Mouse (Mus musculus) CH12.LX (cell line): ENCODE data around the gene Gm7982. TPM values are rescaled to one million over a fixed set of nuclear protein-coding genes. Genes with fewer than 3 reads are reported as not detected.
"Not testable (repeated sequence)": the region's sequence is repeated elsewhere in the genome, so short reads cannot be mapped to it uniquely, and the experiment has no call there.

Source experiments
- DNase-seq: peaks from one replicate; pipeline ENCODE4 v3.0.0-alpha.2; 2013; ENCODE audit errors: extremely low read depth
- H3K27ac ChIP-seq: 2 replicates; pipeline ENCODE4 v1.5.1; 2012; ENCODE audit warnings: low read depth, mild to moderate bottlenecking, control low read depth, moderate library complexity; ENCODE audit not compliant: insufficient read depth
- H3K27me3 ChIP-seq: replicated peaks from 2 replicates; pipeline ENCODE3; 2012; ENCODE audit warnings: inconsistent platforms
- H3K36me3 ChIP-seq, 2 experiments: replicated peaks in 1 of 2; 2 replicates each; pipeline versions ENCODE3 to v1.6.1; 2012; ENCODE audit warnings: inconsistent platforms in 1 of 2, low read length in 1 of 2, mild to moderate bottlenecking in 1 of 2, mixed read lengths in 1 of 2, moderate library complexity in 1 of 2; ENCODE audit not compliant: control insufficient read depth in 1 of 2, insufficient read depth in 1 of 2
- H3K4me1 ChIP-seq, 2 experiments: 2 replicates each; pipeline ENCODE4 v1.6.1; 2012; ENCODE audit warnings: inconsistent platforms in 1 of 2, moderate library complexity in 1 of 2; ENCODE audit not compliant: insufficient read depth in 2 of 2, control insufficient read depth in 1 of 2
- H3K4me2 ChIP-seq: 2 replicates; pipeline ENCODE4 v1.6.1; 2012; ENCODE audit warnings: low read depth, mild to moderate bottlenecking, control low read depth; ENCODE audit not compliant: poor library complexity, insufficient read depth, severe bottlenecking
- H3K4me3 ChIP-seq, 3 experiments: fragments of 150-350 bp in 1 of 3; sonication (generic) in 1 of 3; replicated peaks in 1 of 3; 2 replicates each; pipeline versions ENCODE3 to v1.5.1; 2011 to 2012; ENCODE audit warnings: low read depth in 2 of 3, low read length in 2 of 3, mild to moderate bottlenecking in 2 of 3, moderate library complexity in 2 of 3, control low read depth in 1 of 3, improper control_type of control experiment in 1 of 3, inconsistent platforms in 1 of 3, mixed read lengths in 1 of 3; ENCODE audit not compliant: poor library complexity in 1 of 3
- H3K79me2 ChIP-seq: replicated peaks from 2 replicates; pipeline ENCODE4 v1.6.1; 2012; ENCODE audit warnings: mild to moderate bottlenecking, moderate library complexity; ENCODE audit not compliant: control insufficient read depth, poor library complexity, insufficient read depth, severe bottlenecking; ENCODE audit errors: extremely low read depth
- H3K9ac ChIP-seq: 2 replicates; pipeline ENCODE4 v1.6.1; 2012; ENCODE audit warnings: low read depth, mild to moderate bottlenecking, control low read depth, moderate library complexity; ENCODE audit not compliant: insufficient read depth
- H3K9me3 ChIP-seq: replicated peaks from 2 replicates; pipeline ENCODE3; 2012; ENCODE audit warnings: low read length, inconsistent platforms, mixed read lengths
- dilution Hi-C: fragments of 300-500 bp; cut with MboI; formaldehyde crosslinking; loops from 2 replicates; pipeline ENCODE4 v1.14.3; 2020; ENCODE audit warnings: low sequenced_read_pairs; ENCODE audit not compliant: extremely low pct_unique_long_range_greater_than_20kb, extremely low pct_ligation_motif_present
- in situ Hi-C: fragments of 300-500 bp; cut with MboI; formaldehyde crosslinking; loops from 3 replicates; pipeline ENCODE4 v1.14.3; 2019; ENCODE audit warnings: low sequenced_read_pairs, low pct_ligation_motif_present, low pct_unique_long_range_greater_than_20kb, mixed read lengths
- polyA plus RNA-seq: library from polyadenylated mRNA; unstranded; fragments of >175 nt; gene quantifications from 2 replicates; pipeline ENCODE4 v1.2.1, GENCODE M21; 2012; ENCODE audit warnings: low read depth; ENCODE audit not compliant: insufficient read length
- total RNA-seq, 2 experiments: library from RNA; depleted of rRNA; stranded (reverse); fragments of 300-350 nt in 1 of 2; fragments of >200 nt in 1 of 2; gene quantifications; 2 replicates each; pipeline ENCODE4 v1.2.3; 2012 to 2014

Gene Gm7982
- total RNA-seq (2012; rRNA removed), result not detected in 2 replicates
- total RNA-seq (2014; rRNA removed), result not detected in 2 replicates
- not detected in 2 replicates for polyA plus RNA-seq

- H3K79me2 ChIP-seq, H3K27me3 ChIP-seq, H3K9ac ChIP-seq, in situ Hi-C loops, DNase-seq, dilution Hi-C loops, H3K36me3 ChIP-seq, H3K4me2 ChIP-seq, H3K9me3 ChIP-seq, H3K27ac ChIP-seq, H3K4me1 ChIP-seq, H3K4me3 ChIP-seq: not testable (repeated sequence)
Observed at GRCm38 (mm10) chr5:95741714-95742113, at the start of gene Gm7982. TSS of gene Gm7982 (plus strand) at chr5:95742014.

- H3K27me3 ChIP-seq, in situ Hi-C loops, H3K4me3 ChIP-seq: not testable (repeated sequence)
Observed at GRCm38 (mm10) chr5:95736073-95736472, 5.7 kb upstream of the Gm7982 start, which contains the start of gene Gm7978. TSS of gene Gm7978 (minus strand) at chr5:95736173.

GRCm38 (mm10) chr5:95775690-95776089 lies 33.9 kb downstream of the Gm7982 start, which contains the start of gene E330014E10Rik:
TSS of gene E330014E10Rik (plus strand) at chr5:95775990.
- dilution Hi-C loops, DNase-seq, H3K4me2 ChIP-seq, H3K27ac ChIP-seq, H3K4me1 ChIP-seq, H3K79me2 ChIP-seq, H3K36me3 ChIP-seq, H3K9me3 ChIP-seq, in situ Hi-C loops, H3K4me3 ChIP-seq, H3K9ac ChIP-seq, H3K27me3 ChIP-seq: not testable (repeated sequence)

More at GRCm38 (mm10) chr5:95736073-95736472, 5.7 kb upstream of the Gm7982 start, which contains the start of gene Gm7978:
- DNase-seq, H3K36me3 ChIP-seq, H3K9ac ChIP-seq, H3K4me1 ChIP-seq, dilution Hi-C loops, H3K79me2 ChIP-seq, H3K9me3 ChIP-seq, H3K4me2 ChIP-seq, H3K27ac ChIP-seq: not testable (repeated sequence)

Other genes starting within 250 kb of the Gm7982 start
- not detected in 2 replicates for gene Gm3286, start 231.3 kb upstream of the Gm7982 start, total RNA-seq (2012; rRNA removed)
- not detected in 2 replicates for gene Gm3286, start 231.3 kb upstream of the Gm7982 start, total RNA-seq (2014; rRNA removed)
- not detected in 2 replicates for gene Gm3286, start 231.3 kb upstream of the Gm7982 start, polyA plus RNA-seq
- gene Gm7971, start 147.1 kb upstream of the Gm7982 start, total RNA-seq (2012; rRNA removed), result not detected in 2 replicates
- not detected in 2 replicates for gene Gm7971, start 147.1 kb upstream of the Gm7982 start, total RNA-seq (2014; rRNA removed)
- gene Gm7971, start 147.1 kb upstream of the Gm7982 start, polyA plus RNA-seq, result not detected in 2 replicates
- gene Gm7978, start 5.8 kb upstream of the Gm7982 start, total RNA-seq (2012; rRNA removed), result not detected in 2 replicates
- not detected in 2 replicates for gene Gm7978, start 5.8 kb upstream of the Gm7982 start, total RNA-seq (2014; rRNA removed)
- gene Gm7978, start 5.8 kb upstream of the Gm7982 start, polyA plus RNA-seq, result not detected in 2 replicates
- gene E330014E10Rik, start 34.0 kb downstream of the Gm7982 start, total RNA-seq (2012; rRNA removed), result not detected in 2 replicates
- not detected in 2 replicates for gene E330014E10Rik, start 34.0 kb downstream of the Gm7982 start, total RNA-seq (2014; rRNA removed)
- not detected in 2 replicates for gene E330014E10Rik, start 34.0 kb downstream of the Gm7982 start, polyA plus RNA-seq
- gene Cxcl13, start 214.9 kb downstream of the Gm7982 start, total RNA-seq (2012; rRNA removed), result not detected in 2 replicates
- not detected in 2 replicates for gene Cxcl13, start 214.9 kb downstream of the Gm7982 start, total RNA-seq (2014; rRNA removed)
- gene Cxcl13, start 214.9 kb downstream of the Gm7982 start, polyA plus RNA-seq, result not detected in 2 replicates